Mouse (Mus musculus) neural tube, embryonic 14.5 days (tissue): ENCODE measurements around the gene Rap1gap. TPM values are rescaled to one million over a fixed set of nuclear protein-coding genes. Genes with fewer than 3 reads are reported as not detected.

Source experiments
- ATAC-seq: fragments of 200-750 bp; cut with Nextera tagmentation; 2 replicates; pipeline ENCODE4 v1.8.0; 2017; ENCODE audit warnings: low read depth, mild to moderate bottlenecking, moderate TSS enrichment, moderate library complexity
- H3K27ac ChIP-seq: fragments of 300-500 bp; sonication (generic); 2 replicates; pipeline ENCODE4 v1.5.1; 2014; ENCODE audit warnings: low read depth, mild to moderate bottlenecking, control low read depth, low read length, moderate library complexity, mixed read lengths
- H3K27me3 ChIP-seq: fragments of 300-500 bp; sonication (generic); 2 replicates; pipeline ENCODE4 v1.6.1; 2014; ENCODE audit warnings: low read length; ENCODE audit not compliant: control insufficient read depth, insufficient read depth
- H3K36me3 ChIP-seq: fragments of 300-500 bp; sonication (generic); 2 replicates; pipeline ENCODE4 v1.6.1; 2014; ENCODE audit warnings: low read length, mixed read lengths; ENCODE audit not compliant: control insufficient read depth, insufficient read depth
- H3K4me1 ChIP-seq: fragments of 300-500 bp; sonication (generic); 2 replicates; pipeline ENCODE4 v1.6.1; 2014; ENCODE audit warnings: low read length; ENCODE audit not compliant: control insufficient read depth, insufficient read depth
- H3K4me2 ChIP-seq: fragments of 300-500 bp; sonication (generic); 2 replicates; pipeline ENCODE4 v1.6.1; 2014; ENCODE audit warnings: mild to moderate bottlenecking, low read depth, low read length, control low read depth
- H3K4me3 ChIP-seq: fragments of 300-500 bp; sonication (generic); 2 replicates; pipeline ENCODE4 v1.5.1; 2014; ENCODE audit warnings: low read depth, low read length, control low read depth, mixed read lengths
- H3K9ac ChIP-seq: fragments of 300-500 bp; sonication (generic); replicated peaks from 2 replicates; pipeline ENCODE4 v1.6.1; 2014; ENCODE audit warnings: low read depth, mild to moderate bottlenecking, control low read depth, low read length, mixed read lengths
- H3K9me3 ChIP-seq: fragments of 300-500 bp; sonication (generic); 2 replicates; pipeline ENCODE4 v1.6.1; 2016; ENCODE audit warnings: low read length; ENCODE audit not compliant: control insufficient read depth
- WGBS: fragments of 180-500 bp; shearing (Covaris S2); extraction: QIAGEN DNeasy Blood & Tissue Kit; methylation state at CpG from one replicate; pipeline ENCODE4 v1.1.7; 2014; 5-methylcytosine and 5-hydroxymethylcytosine counted together
- polyA plus RNA-seq: library from polyadenylated mRNA; unstranded; fragments of >200 nt; fragmentation: Nextera tagmentation; extraction: Ambion mirVana; gene quantifications from 2 replicates; pipeline ENCODE4 v1.2.1, GENCODE M21; 2014

Rap1gap gene
- polyA plus RNA-seq, 1 experiment from 2014 or later = 77.6 TPM

DNA sequence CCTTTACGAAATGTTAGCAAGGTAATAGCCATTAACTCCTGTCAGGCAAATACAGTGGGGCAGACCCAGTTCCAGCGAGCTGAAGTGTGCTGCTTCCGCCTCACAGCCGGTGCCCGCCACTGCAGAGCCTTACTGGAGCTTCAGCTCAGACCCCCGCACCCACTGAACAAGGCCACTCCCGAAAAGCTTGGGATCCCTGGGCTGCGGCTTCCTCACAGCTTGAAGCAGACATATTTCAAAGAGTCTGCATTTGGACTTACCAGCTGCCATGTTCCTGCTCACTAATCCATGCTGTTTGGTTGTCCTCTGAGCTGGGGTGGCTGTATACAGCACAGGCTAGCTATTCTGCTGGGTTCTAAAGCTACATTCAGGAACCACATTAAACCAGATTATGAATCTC, 6.9 kb upstream of the Rap1gap start:
- 82% methylated on average over 8 of the region's 8 CpGs for WGBS
- Histone ChIP-seq H3K36me3 (peaks cover 26% of the 10 kb centered on the region; the same call in 1 of the 2 replicates), H3K9ac (no peak overlapping the region), H3K27me3 (no peaks in the 10 kb centered on the region), H3K27ac (no peak overlapping the region), H3K9me3 (no peaks in the 10 kb centered on the region), H3K4me1 (no peaks in the 10 kb centered on the region), H3K4me3 (no peak overlapping the region), H3K4me2 (no peak overlapping the region)
- no peak for ATAC-seq

DNA sequence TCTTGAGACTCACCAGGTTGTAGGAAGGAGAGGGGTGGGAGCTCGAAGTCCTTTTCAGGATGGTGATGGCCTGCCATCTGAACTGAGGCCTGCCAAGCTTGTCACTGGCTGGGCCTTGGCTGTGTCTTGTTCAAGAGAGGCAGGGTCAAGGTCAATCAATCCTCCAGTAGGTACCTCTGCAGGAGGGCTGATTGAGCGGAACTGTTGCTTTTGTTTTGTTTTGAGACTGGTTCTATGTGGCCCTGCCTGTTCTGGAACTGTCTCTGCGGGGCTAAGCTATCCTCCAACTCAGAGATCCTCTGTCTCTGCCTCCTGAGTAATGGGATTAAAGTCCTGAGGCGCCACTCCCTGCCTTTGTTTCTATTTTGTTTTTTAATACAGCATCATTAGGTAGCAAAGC, 5.0 kb upstream of the Rap1gap start:
- Histone ChIP-seq H3K9ac (no peak overlapping the region), H3K27ac (no peak overlapping the region), H3K4me3 (no peak overlapping the region), H3K27me3 (peaks cover 5% of the 10 kb centered on the region; the same call in 1 of the 2 replicates), H3K4me1 (peaks cover 3% of the 10 kb centered on the region; the same call in 1 of the 2 replicates), H3K36me3 (peaks cover 24% of the 10 kb centered on the region; the same call in 1 of the 2 replicates), H3K9me3 (no peaks in the 10 kb centered on the region), H3K4me2 (no peak overlapping the region)
- no peak for ATAC-seq
- WGBS = 74% methylated on average over 4 of the region's 4 CpGs

DNA sequence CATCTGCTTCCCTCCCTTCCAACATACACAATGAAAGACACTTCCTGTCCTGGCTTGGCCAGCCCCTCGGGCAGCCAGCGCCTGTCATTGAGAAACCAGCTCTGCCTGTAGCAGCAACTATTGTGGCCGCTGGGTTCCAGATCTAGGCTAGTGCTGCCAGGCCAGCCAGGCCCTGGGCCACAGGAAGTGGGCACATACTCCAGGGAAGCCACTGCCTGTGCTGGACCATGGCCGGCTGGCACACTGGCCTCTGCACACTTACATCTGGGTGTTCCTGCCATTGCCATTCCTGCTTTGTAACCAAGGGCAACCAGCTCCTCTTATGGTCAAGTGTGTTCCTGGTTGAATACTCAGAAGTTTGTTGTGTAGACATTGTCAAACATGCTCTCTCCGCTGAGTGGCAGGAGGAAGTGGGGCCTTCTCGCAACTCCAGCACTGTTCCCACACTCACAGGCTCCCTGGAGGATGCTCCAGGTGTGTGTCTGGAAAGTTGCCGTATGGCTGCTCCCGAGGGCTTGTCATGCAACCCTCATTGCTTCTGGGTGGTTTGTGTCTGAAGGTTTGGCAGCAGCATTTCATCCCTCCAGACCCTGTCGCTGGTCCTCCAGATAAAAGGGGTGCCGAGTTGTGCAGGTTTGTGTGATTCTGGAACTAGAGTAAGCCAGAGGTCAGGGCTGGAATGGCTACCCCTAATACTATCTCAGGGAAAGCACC, 4.0 kb upstream of the Rap1gap start:
- H3K4me2 ChIP-seq = no peak overlapping the region
- H3K9ac ChIP-seq = no peak overlapping the region
- H3K4me1 ChIP-seq = peaks cover 6% of the 10 kb centered on the region
- H3K4me3 ChIP-seq = no peak overlapping the region
- no peak for ATAC-seq
- peaks cover 5% of the 10 kb centered on the region; the same call in 1 of the 2 replicates for H3K27me3 ChIP-seq
- H3K27ac ChIP-seq = no peak overlapping the region
- WGBS = 64% methylated on average over 10 of the region's 10 CpGs
- no peaks in the 10 kb centered on the region for H3K9me3 ChIP-seq
- H3K36me3 ChIP-seq = peaks cover 18% of the 10 kb centered on the region; the same call in 1 of the 2 replicates

DNA sequence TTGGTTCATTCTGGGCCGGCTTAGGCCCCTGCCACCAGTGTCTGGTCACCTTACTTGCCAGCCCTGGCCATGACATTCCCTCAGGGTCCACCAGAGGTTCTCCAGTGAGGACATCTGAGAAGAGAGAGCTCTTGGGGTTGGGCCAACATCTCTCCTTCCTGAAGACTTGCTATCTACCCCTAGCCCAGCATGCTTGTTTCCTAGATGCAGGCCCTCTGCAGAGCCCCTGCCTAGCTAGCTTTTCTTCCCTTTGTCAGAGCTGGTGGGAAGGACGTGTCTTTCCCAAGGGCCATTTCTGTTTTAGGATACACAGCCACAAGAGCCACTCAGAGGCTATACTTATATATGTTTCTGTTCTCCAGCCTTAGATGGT, 3.5 kb upstream of the Rap1gap start:
- 77% methylated on average over 2 of the region's 2 CpGs for WGBS
- no peaks in the 10 kb centered on the region for H3K9me3 ChIP-seq
- no peak overlapping the region for H3K4me2 ChIP-seq
- peaks cover 13% of the 10 kb centered on the region; the same call in 1 of the 2 replicates for H3K36me3 ChIP-seq
- H3K9ac ChIP-seq = no peak overlapping the region
- no peak overlapping the region for H3K4me3 ChIP-seq
- H3K4me1 ChIP-seq = peaks cover 8% of the 10 kb centered on the region
- peaks cover 5% of the 10 kb centered on the region; the same call in 1 of the 2 replicates for H3K27me3 ChIP-seq
- no peak for ATAC-seq
- H3K27ac ChIP-seq = no peak overlapping the region

DNA sequence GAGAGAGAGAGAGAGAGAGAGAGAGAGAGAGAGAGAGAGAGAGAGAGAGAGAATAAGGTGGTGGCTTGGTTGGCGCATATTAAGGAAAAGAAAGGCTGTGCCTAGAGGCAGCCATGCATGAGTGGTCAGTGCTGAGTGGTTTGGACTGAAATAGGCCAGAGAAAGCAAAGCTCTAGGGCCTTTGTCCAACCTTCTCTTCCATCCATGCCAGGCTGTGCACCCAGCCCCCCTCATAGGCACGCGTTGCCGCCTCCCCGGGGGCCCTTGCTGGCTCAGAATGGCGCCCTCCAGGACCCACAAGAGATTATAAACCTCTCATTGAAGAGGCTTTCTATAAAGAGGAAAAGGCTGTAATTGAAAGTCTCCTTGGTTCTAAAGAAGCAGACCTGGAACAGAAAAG, 3.0 kb upstream of the Rap1gap start:
- H3K36me3 ChIP-seq = peaks cover 9% of the 10 kb centered on the region; the same call in 1 of the 2 replicates
- 45% methylated on average over 6 of the region's 6 CpGs for WGBS
- peaks cover 5% of the 10 kb centered on the region; the same call in 1 of the 2 replicates for H3K27me3 ChIP-seq
- ATAC-seq = no peak
- H3K9ac ChIP-seq = no peak overlapping the region
- no peak overlapping the region for H3K4me3 ChIP-seq
- H3K4me1 ChIP-seq = peaks cover 8% of the 10 kb centered on the region
- no peak overlapping the region for H3K27ac ChIP-seq
- H3K9me3 ChIP-seq = no peaks in the 10 kb centered on the region
- H3K4me2 ChIP-seq = no peak overlapping the region

DNA sequence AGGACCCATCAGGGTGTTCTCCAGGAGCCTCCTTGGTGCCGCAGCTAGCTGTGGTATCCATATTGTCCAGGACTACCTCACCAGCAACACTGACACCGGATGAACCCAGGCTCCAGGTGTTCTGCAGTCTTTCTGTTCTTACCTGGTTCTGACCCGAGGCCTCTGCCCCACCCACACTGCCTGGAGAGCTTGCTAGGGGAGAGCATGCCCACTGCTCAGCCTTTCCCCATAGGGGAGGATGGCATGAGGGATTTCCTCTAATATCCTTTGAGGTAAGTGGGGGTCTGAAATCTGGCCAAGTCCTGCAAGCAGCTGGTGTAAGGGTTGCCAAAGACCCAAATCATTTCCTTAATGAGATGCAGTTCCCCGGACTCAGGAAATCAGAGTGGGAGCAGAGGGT, 1.0 kb upstream of the Rap1gap start:
- Histone ChIP-seq H3K27me3 (peaks cover 5% of the 10 kb centered on the region; the same call in 1 of the 2 replicates), H3K9me3 (no peaks in the 10 kb centered on the region), H3K4me2 (no peak overlapping the region), H3K9ac (no peak overlapping the region), H3K27ac (no peak overlapping the region), H3K4me1 (peaks cover 8% of the 10 kb centered on the region), H3K36me3 (no peaks in the 10 kb centered on the region), H3K4me3 (no peak overlapping the region)
- ATAC-seq = no peak
- 80% methylated on average over 4 of the region's 4 CpGs for WGBS

DNA sequence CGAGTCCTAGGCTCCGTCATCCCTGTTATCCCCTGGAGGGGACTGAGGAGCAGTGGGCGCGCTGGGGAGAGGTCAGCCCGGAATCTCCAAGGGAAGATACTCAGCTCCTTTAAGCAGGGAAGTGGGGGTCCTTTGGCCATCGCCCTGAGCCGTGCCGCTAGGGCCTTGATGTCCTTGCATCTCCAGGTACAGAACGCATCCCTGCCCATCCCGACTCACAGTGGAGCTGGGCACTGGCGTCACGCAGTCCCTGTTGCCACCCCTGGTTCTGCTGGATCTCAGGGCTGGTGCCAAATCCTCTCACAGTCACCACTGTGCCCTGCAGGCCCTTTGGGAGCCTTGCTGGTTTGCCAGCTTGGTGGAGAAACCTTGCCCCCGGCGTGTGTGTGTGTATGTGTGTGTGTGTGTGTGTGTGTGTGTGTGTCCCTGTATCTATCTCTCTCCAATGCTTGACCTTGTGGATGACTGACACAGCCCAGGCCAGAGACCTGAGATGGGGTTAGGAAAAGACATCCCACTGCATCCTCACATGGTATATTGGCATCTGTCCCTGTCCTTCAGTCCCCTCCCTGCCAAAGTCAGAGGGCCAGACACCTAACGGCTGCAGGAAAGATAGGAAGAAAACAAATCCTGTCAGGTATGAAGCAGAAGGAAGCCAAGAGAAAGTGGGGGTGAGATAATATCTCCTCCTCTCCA, 602 bp downstream of the Rap1gap start:
- Histone ChIP-seq H3K4me1 (peaks cover 8% of the 10 kb centered on the region), H3K4me2 (peak overlapping the region; percentile 80), H3K27ac (no peak overlapping the region), H3K36me3 (no peaks in the 10 kb centered on the region), H3K9me3 (no peaks in the 10 kb centered on the region), H3K27me3 (peaks cover 5% of the 10 kb centered on the region; the same call in 1 of the 2 replicates), H3K9ac (peak overlapping the region; percentile 85), H3K4me3 (peak overlapping the region; percentile 65)
- peak; percentile 50 for ATAC-seq
- 12% methylated on average over 15 of the region's 15 CpGs for WGBS

DNA sequence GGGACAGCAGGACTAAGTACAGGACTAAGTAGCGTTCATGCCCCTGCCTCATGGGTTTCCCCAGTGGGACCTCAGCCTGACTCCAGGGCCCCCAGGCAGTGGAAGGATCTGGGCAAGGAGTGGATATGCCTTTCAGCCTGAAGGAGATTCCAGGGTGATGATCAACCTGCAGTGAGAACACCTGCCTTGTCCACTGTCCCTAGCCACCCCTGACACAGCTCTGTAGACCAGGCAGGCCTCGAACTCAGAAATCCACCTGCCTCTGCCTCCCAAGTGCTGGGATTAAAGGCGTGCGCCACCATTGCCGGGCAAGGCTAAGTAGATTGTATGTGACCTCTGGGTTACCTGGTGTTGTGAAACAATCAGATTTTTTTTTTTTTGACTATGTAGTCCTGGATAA, 1.3 kb downstream of the Rap1gap start:
- Histone ChIP-seq H3K9me3 (no peaks in the 10 kb centered on the region), H3K27ac (no peak overlapping the region), H3K4me1 (peaks cover 8% of the 10 kb centered on the region), H3K36me3 (no peaks in the 10 kb centered on the region), H3K4me2 (peak overlapping the region; percentile 80), H3K4me3 (no peak overlapping the region; the same call in 1 of the 2 replicates), H3K27me3 (peaks cover 5% of the 10 kb centered on the region; the same call in 1 of the 2 replicates), H3K9ac (peak overlapping the region; percentile 85)
- WGBS = 93% methylated on average over 5 of the region's 5 CpGs
- ATAC-seq = no peak
